Mouse (Mus musculus) G1E (cell line): Measurements from ENCODE around the gene Hook2.

ENCODE experiments used
- CTCF ChIP-seq: IDR thresholded peaks from 2 replicates; pipeline ENCODE4 v1.5.1; 2012; ENCODE audit warnings: low read depth, low read length, inconsistent platforms, mixed read lengths
- GATA1 ChIP-seq: IDR thresholded peaks from 2 replicates; pipeline ENCODE4 v1.6.1; 2012; ENCODE audit warnings: borderline replicate concordance, low read length, inconsistent platforms, mixed read lengths
- GATA2 ChIP-seq: IDR thresholded peaks from 2 replicates; pipeline ENCODE4 v1.6.1; 2012; ENCODE audit warnings: low read depth, low read length, inconsistent platforms, borderline replicate concordance
- POLR2AphosphoS5 ChIP-seq: IDR thresholded peaks from 2 replicates; pipeline ENCODE4 v1.6.1; 2012; ENCODE audit warnings: low read depth, low read length, inconsistent platforms; ENCODE audit not compliant: insufficient replicate concordance
- TAL1 ChIP-seq: conservative IDR thresholded peaks from 2 replicates; pipeline ENCODE4 v1.6.1; 2012; ENCODE audit warnings: low read depth, low read length, inconsistent platforms, mixed read lengths

- TF ChIP-seq CTCF = no peak
- TF ChIP-seq GATA1 = no peak
- TF ChIP-seq POLR2AphosphoS5 = no peak
- no peak for TF ChIP-seq TAL1
- TF ChIP-seq GATA2 = no peak
Measured at GRCm38 (mm10) chr8:85027922-85028321, 37.5 kb downstream of the Hook2 start.
